ENCODE assay signal across 16 mouse cellular contexts in the genomic region with DNA sequence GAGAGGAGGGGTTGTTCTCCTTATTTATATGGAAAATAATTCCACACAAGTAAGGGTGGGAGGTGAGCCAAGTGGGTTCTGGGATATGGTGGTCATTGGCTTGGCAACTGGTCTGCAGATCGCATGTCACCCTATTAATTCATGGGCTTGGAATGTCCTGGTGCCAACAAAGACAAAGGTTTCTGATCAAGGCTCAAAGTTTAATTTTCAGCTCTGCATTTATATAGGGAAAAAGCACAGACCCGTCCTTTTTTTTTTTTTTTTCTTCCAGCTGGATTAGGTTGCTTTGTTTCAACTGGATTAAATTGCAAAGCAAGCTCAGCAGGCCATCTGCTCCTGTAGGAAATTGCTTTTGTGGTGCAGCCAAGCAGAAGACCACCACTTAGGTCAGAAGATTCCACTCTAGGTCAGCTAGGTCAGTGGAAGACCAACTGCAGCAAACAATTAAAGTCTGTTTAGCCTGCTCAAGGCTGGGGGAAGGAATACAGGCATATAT.
DNase-seq lines count a peak whose midpoint lies in the region; ATAC-seq lines count a peak whose summit lies in the region.
"Had no signal": no experiment of that assay in that cellular context is flagged by ENCODE, and none has a peak within 500 bp of the region (broad histone marks: within the 10 kb centered on the region; RNA-seq: fewer than 3 reads in every experiment).

No protein-coding gene starts in this region.

- no peaks in the 10 kb centered on the region for H3K9me3 ChIP-seq in midbrain, embryonic 12.5 days
- no peaks in the 10 kb centered on the region for H3K9me3 ChIP-seq in midbrain, embryonic 13.5 days
- no peaks in the 10 kb centered on the region for H3K9me3 ChIP-seq in forebrain, embryonic 12.5 days
- H3K9me3 ChIP-seq: hindbrain, embryonic 15.5 days; lung, embryonic 15.5 days; neural tube, embryonic 13.5 days had no signal

- 23% methylated on average over 2 of the region's 2 CpGs for WGBS in midbrain, embryonic 12.5 days
- WGBS in midbrain, embryonic 13.5 days: 15% methylated on average over 2 of the region's 2 CpGs
- 13% methylated on average over 2 of the region's 2 CpGs for WGBS in forebrain, embryonic 12.5 days

- H3K4me1 ChIP-seq in midbrain, embryonic 12.5 days: no peaks in the 10 kb centered on the region
- no peaks in the 10 kb centered on the region for H3K4me1 ChIP-seq in midbrain, embryonic 13.5 days (replicated peaks)
- no peaks in the 10 kb centered on the region for H3K4me1 ChIP-seq in forebrain, embryonic 12.5 days
- H3K4me1 ChIP-seq: hindbrain, embryonic 15.5 days; lung, embryonic 15.5 days; neural tube, embryonic 13.5 days had no signal

- peak; percentile 41; the same call in 1 of the 2 replicates for ATAC-seq in midbrain, embryonic 12.5 days (ENCODE audit: low FRiP score, low read depth)
- no peak for ATAC-seq in midbrain, embryonic 13.5 days
- peak; percentile 72 for ATAC-seq in forebrain, embryonic 12.5 days (ENCODE audit: low FRiP score)

- no peak overlapping the region for H3K4me3 ChIP-seq in midbrain, embryonic 12.5 days
- H3K4me3 ChIP-seq in midbrain, embryonic 13.5 days (replicated peaks): no peak overlapping the region
- H3K4me3 ChIP-seq in forebrain, embryonic 12.5 days (replicated peaks): no peak overlapping the region
- H3K4me3 ChIP-seq: hindbrain, embryonic 15.5 days; lung, embryonic 15.5 days; neural tube, embryonic 13.5 days had no signal

- H3K4me2 ChIP-seq in midbrain, embryonic 12.5 days (replicated peaks): no peak overlapping the region
- no peak overlapping the region for H3K4me2 ChIP-seq in midbrain, embryonic 13.5 days (replicated peaks)
- H3K4me2 ChIP-seq in forebrain, embryonic 12.5 days: no peak overlapping the region
- H3K4me2 ChIP-seq: hindbrain, embryonic 15.5 days; liver, embryonic 11.5 days; lung, embryonic 15.5 days; neural tube, embryonic 13.5 days had no signal

- peak; percentile 26 for DNase-seq in embryo, embryonic 10 days (ENCODE audit: low spot score)
- DNase-seq in retina, embryonic 14.5 days (ENCODE audit: low spot score): peak; percentile 76
- no peak for DNase-seq in MN1 (ENCODE audit: low spot score)
- no peak for DNase-seq in layer of hippocampus, adult 8-10 months (ENCODE audit: low spot score in 2 of 2)
- no peak for DNase-seq in layer of hippocampus, postnatal 25 days (ENCODE audit: extremely low spot score in 1 of 2, low spot score in 1 of 2)
- DNase-seq: cerebellum, adult 2 months; kidney, adult 8-10 months; layer of hippocampus, adult 9-11 months had no signal

- H3K27me3 ChIP-seq in midbrain, embryonic 12.5 days: no peaks in the 10 kb centered on the region
- H3K27me3 ChIP-seq in midbrain, embryonic 13.5 days: no peaks in the 10 kb centered on the region
- no peaks in the 10 kb centered on the region for H3K27me3 ChIP-seq in forebrain, embryonic 12.5 days
- H3K27me3 ChIP-seq: CH12.LX; hindbrain, embryonic 15.5 days; lung, embryonic 15.5 days; neural tube, embryonic 13.5 days had no signal

- no peak overlapping the region for H3K9ac ChIP-seq in midbrain, embryonic 12.5 days (replicated peaks)
- H3K9ac ChIP-seq in midbrain, embryonic 13.5 days (replicated peaks): no peak overlapping the region
- no peak overlapping the region for H3K9ac ChIP-seq in forebrain, embryonic 12.5 days
- H3K9ac ChIP-seq: hindbrain, embryonic 15.5 days; lung, embryonic 15.5 days; neural tube, embryonic 13.5 days had no signal

- no peak overlapping the region for H3K27ac ChIP-seq in midbrain, embryonic 12.5 days (replicated peaks)
- H3K27ac ChIP-seq in midbrain, embryonic 13.5 days: no peak overlapping the region
- no peak overlapping the region for H3K27ac ChIP-seq in forebrain, embryonic 12.5 days
- H3K27ac ChIP-seq: hindbrain, embryonic 15.5 days; lung, embryonic 15.5 days; neural tube, embryonic 13.5 days had no signal

- H3K36me3 ChIP-seq in midbrain, embryonic 12.5 days: no peaks in the 10 kb centered on the region
- no peaks in the 10 kb centered on the region for H3K36me3 ChIP-seq in midbrain, embryonic 13.5 days
- H3K36me3 ChIP-seq in forebrain, embryonic 12.5 days (replicated peaks): no peaks in the 10 kb centered on the region
- H3K36me3 ChIP-seq: hindbrain, embryonic 15.5 days; lung, embryonic 15.5 days; neural tube, embryonic 13.5 days had no signal

Comparison
In these comparisons a context has a peak if more than half of its experiments do, and no peak if none do; other contexts are left out.
1. DNase-seq: peak in embryo, embryonic 10 days (single experiment) and retina, embryonic 14.5 days (single experiment); none in MN1 (single experiment), layer of hippocampus, adult 8-10 months (0 of 2) and layer of hippocampus, postnatal 25 days (0 of 2).